Mouse (Mus musculus) cerebellum, adult 2 months (tissue): Measurements from ENCODE around the gene Piezo1.

Experiments used
- CTCF ChIP-seq: fragments of 200-500 bp; IDR thresholded peaks from 2 replicates; pipeline ENCODE4 v1.5.1; 2011; ENCODE audit warnings: low read depth, mild to moderate bottlenecking, control low read depth, low read length, moderate library complexity, borderline replicate concordance; ENCODE audit not compliant: insufficient read depth
- POLR2A ChIP-seq: fragments of 200-500 bp; IDR thresholded peaks from 2 replicates; pipeline ENCODE4 v1.6.1; 2011; ENCODE audit warnings: low read length, control low read depth, borderline replicate concordance; ENCODE audit not compliant: insufficient read depth

GRCm38 (mm10) chr8:122467816-122468215, 83.3 kb downstream of the Piezo1 start:
- no peak for TF ChIP-seq POLR2A
- TF ChIP-seq CTCF = no peak
